In the genomic region with DNA sequence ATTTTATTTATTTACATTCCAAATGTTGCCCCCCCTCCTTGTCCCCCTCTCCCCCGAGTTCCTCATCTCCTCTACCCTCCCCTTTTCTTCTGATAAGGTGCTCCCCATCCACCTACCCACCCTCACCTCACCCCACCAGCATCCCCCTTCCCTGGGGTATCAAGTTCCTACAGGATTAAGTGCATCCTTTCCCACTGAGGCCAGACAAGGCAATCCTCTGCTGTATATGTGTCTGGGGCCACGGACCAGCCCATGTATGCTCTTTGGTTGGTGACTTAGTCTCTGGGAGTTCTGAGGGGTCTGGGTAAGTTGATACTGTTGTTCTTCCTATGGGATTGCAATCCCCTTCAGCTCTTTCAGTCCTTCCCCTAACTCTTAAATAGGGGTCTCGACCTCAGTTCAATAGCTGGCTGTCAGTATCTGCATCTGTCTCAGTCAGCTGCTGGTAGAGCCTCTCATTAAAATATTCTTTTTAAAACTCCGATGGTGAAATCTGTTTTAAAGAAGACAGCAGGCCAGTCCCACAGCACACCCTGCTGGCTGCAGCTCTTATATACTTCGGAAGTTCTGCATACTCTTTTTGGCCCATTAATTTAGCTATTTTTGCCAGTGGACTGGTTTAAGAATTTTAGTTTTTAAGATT, we compare ENCODE assay signal across 8 mouse cellular contexts. TPM values are rescaled to one million over a fixed set of nuclear protein-coding genes. Genes with fewer than 3 reads are reported as not detected.
DNase-seq lines count a peak whose midpoint lies in the region; ATAC-seq and TF ChIP-seq lines count a peak whose summit lies in the region.

No protein-coding gene starts in this region.

- no peaks in the 10 kb centered on the region for H3K9me3 ChIP-seq in megakaryocyte, embryonic 14.5 days

- H3K27me3 ChIP-seq in cerebellum, adult 2 months (ENCODE audit: control insufficient read depth, insufficient read depth, low read length), result peaks cover 1% of the 10 kb centered on the region; the same call in 1 of the 2 replicates
- no peaks in the 10 kb centered on the region for H3K27me3 ChIP-seq in spleen, adult 2 months (ENCODE audit: control insufficient read depth, insufficient read depth, low read length)
- H3K27me3 ChIP-seq in megakaryocyte, embryonic 14.5 days (replicated peaks), result peaks cover 10% of the 10 kb centered on the region
- no peaks in the 10 kb centered on the region for H3K27me3 ChIP-seq in small intestine, adult 2 months (ENCODE audit: control insufficient read depth, insufficient read depth, low read length)

- ATAC-seq in cerebellum, adult (ENCODE audit: insufficient number of reproducible peaks, low FRiP score, low TSS enrichment), result no peak

- H3K36me3 ChIP-seq in spleen, adult 2 months (ENCODE audit: control insufficient read depth, insufficient read depth, low read length), result no peaks in the 10 kb centered on the region
- H3K36me3 ChIP-seq in megakaryocyte, embryonic 14.5 days (replicated peaks; ENCODE audit: low read length), result no peaks in the 10 kb centered on the region
- no peaks in the 10 kb centered on the region for H3K36me3 ChIP-seq in small intestine, adult 2 months (ENCODE audit: control insufficient read depth, insufficient read depth, low read length)

- TF ChIP-seq POLR2A in cerebellum, adult 2 months (IDR thresholded peaks at IDR 0.05; ENCODE audit: borderline replicate concordance, insufficient read depth, low read length), result no peak
- no peak for TF ChIP-seq POLR2A in spleen, adult 2 months (IDR thresholded peaks at IDR 0.05; ENCODE audit: low read depth, low read length)
- no peak for TF ChIP-seq POLR2A in embryonic fibroblast, embryonic 13.5 days (IDR thresholded peaks at IDR 0.05; ENCODE audit: low read depth, low read length)
- TF ChIP-seq POLR2A in small intestine, adult 2 months (IDR thresholded peaks at IDR 0.05; ENCODE audit: low read depth, low read length), result no peak

- no peaks in the 10 kb centered on the region for H3K4me1 ChIP-seq in cerebellum, adult 2 months (ENCODE audit: control insufficient read depth, insufficient read depth, low read length)
- H3K4me1 ChIP-seq in spleen, adult 2 months (ENCODE audit: control insufficient read depth, insufficient read depth, insufficient read length), result no peaks in the 10 kb centered on the region
- no peaks in the 10 kb centered on the region; the same call in 1 of the 2 replicates for H3K4me1 ChIP-seq in embryonic fibroblast, embryonic 13.5 days (ENCODE audit: control insufficient read depth, insufficient read depth, low read length)
- H3K4me1 ChIP-seq in megakaryocyte, embryonic 14.5 days, result peaks cover 13% of the 10 kb centered on the region
- H3K4me1 ChIP-seq in small intestine, adult 2 months (ENCODE audit: control insufficient read depth, insufficient read depth, insufficient read length, low read length), result no peaks in the 10 kb centered on the region

- no peak overlapping the region for H3K27ac ChIP-seq in cerebellum, adult 2 months (ENCODE audit: insufficient read depth, low read length)
- H3K27ac ChIP-seq in spleen, adult 2 months (ENCODE audit: insufficient read depth, low read length), result no peak overlapping the region
- no peak overlapping the region for H3K27ac ChIP-seq in embryonic fibroblast, embryonic 13.5 days (ENCODE audit: insufficient read depth, low read length)
- H3K27ac ChIP-seq in small intestine, adult 2 months (ENCODE audit: insufficient read depth, low read depth, low read length), result no peak overlapping the region

- H3K4me3 ChIP-seq in cerebellum, adult 2 months (replicated peaks; ENCODE audit: insufficient read depth, low read depth, low read length), result no peak overlapping the region
- no peak overlapping the region for H3K4me3 ChIP-seq in spleen, adult 2 months (ENCODE audit: extremely low read depth, insufficient read depth, insufficient read length)
- no peak overlapping the region for H3K4me3 ChIP-seq in embryonic fibroblast, embryonic 13.5 days (ENCODE audit: insufficient read depth, low read length)
- peak overlapping the region; percentile 59 for H3K4me3 ChIP-seq in megakaryocyte, embryonic 14.5 days (replicated peaks)
- H3K4me3 ChIP-seq in small intestine, adult 2 months (ENCODE audit: low read depth, low read length), result no peak overlapping the region

- WGBS in cerebellum, adult 2 months, result 7% methylated on average over 5 of the region's 5 CpGs
- 4% methylated on average over 5 of the region's 5 CpGs for WGBS in spleen, adult 2 months
- WGBS in small intestine, adult 2 months, result 11% methylated on average over 5 of the region's 5 CpGs

- peak; percentile 59; the same call in 1 of the 2 replicates for TF ChIP-seq CTCF in cerebellum, adult 2 months (IDR thresholded peaks at IDR 0.05; ENCODE audit: borderline replicate concordance, insufficient read depth, low read depth, low read length)
- peak; percentile 50; the same call in 1 of the 2 replicates for TF ChIP-seq CTCF in spleen, adult 2 months (IDR thresholded peaks at IDR 0.05; ENCODE audit: extremely low read depth, insufficient read depth, insufficient read length, insufficient replicate concordance)
- TF ChIP-seq CTCF in embryonic fibroblast, embryonic 13.5 days (IDR thresholded peaks at IDR 0.05; ENCODE audit: borderline replicate concordance, insufficient read depth, low read length), result 0 out of 2 replicates have a peak, but pooled peaks have one; percentile 16
- peak; percentile 55; the same call in 1 of the 2 replicates for TF ChIP-seq CTCF in small intestine, adult 2 months (IDR thresholded peaks at IDR 0.05; ENCODE audit: extremely low read depth, insufficient read length, insufficient replicate concordance, low read depth, low read length)

- DNase-seq in cerebellum, adult 2 months, result peak; percentile 19
- peak in 1 of 2 experiments; percentile 35 for DNase-seq in spleen, adult 2 months (ENCODE audit: low read depth in 1 of 2, low spot score in 2 of 2)
- no peak for DNase-seq in spleen, adult 12 weeks (ENCODE audit: low spot score)
- peak; percentile 39 for DNase-seq in kidney, adult 18-20 months

RNA-seq across cellular contexts. Expression of a gene that starts 17.0 kb away (rescaled TPM):
- 14.9 and 16.0 TPM in 2 replicates for polyA plus RNA-seq in cerebellum, adult 2 months (2012; rRNA removed)
- 2.8 and 2.9 TPM in 2 replicates for polyA plus RNA-seq in spleen, adult 2 months (2012; rRNA removed)
- polyA plus RNA-seq in embryonic fibroblast, embryonic 13.5 days (2011; ENCODE audit: insufficient read length, low read depth, missing spikeins), result 29.2 and 30.0 TPM in 2 replicates
- polyA plus RNA-seq in megakaryocyte, embryonic 14.5 days (2012; ENCODE audit: insufficient read depth, low replicate concordance), result 0.35 and 0.93 TPM in 2 replicates
- 0.83 and 1.2 TPM in 2 replicates for polyA plus RNA-seq in small intestine, adult 2 months (2012; rRNA removed)
